Mouse (Mus musculus) MEL (cell line): ENCODE data around the gene Mpp6.

ENCODE experiments used
- CHD1 ChIP-seq: IDR thresholded peaks from 2 replicates; pipeline ENCODE4 v1.6.1; 2012; ENCODE audit warnings: low read depth, mild to moderate bottlenecking, inconsistent platforms, low read length, improper control_type of control experiment
- CTCF ChIP-seq, 3 experiments: IDR thresholded peaks in 2 of 3; conservative IDR thresholded peaks in 1 of 3; 2 replicates each; pipeline ENCODE4 v1.5.1; 2011 to 2012; ENCODE audit warnings: low read length in 3 of 3, low read depth in 2 of 3, mild to moderate bottlenecking in 2 of 3, improper control_type of control experiment in 1 of 3, inconsistent platforms in 1 of 3, mixed read lengths in 1 of 3, moderate library complexity in 1 of 3; ENCODE audit not compliant: control insufficient read depth in 1 of 3, insufficient read depth in 1 of 3, poor library complexity in 1 of 3, severe bottlenecking in 1 of 3
- E2F4 ChIP-seq: IDR thresholded peaks from 2 replicates; pipeline ENCODE4 v1.6.1; 2011; ENCODE audit warnings: low read depth, low read length, improper control_type of control experiment, borderline replicate concordance
- ELF1 ChIP-seq: IDR thresholded peaks from 2 replicates; pipeline ENCODE4 v1.6.1; 2014; ENCODE audit warnings: low read depth, mild to moderate bottlenecking, inconsistent platforms, low read length, improper control_type of control experiment, moderate library complexity
- EP300 ChIP-seq, 2 experiments: IDR thresholded peaks; 2 replicates each; pipeline ENCODE4 v1.6.1; 2011; ENCODE audit warnings: improper control_type of control experiment in 2 of 2, low read length in 2 of 2, low read depth in 1 of 2, mild to moderate bottlenecking in 1 of 2
- GABPA ChIP-seq: IDR thresholded peaks from 2 replicates; pipeline ENCODE4 v1.6.1; 2012; ENCODE audit warnings: low read depth, mild to moderate bottlenecking, inconsistent platforms, low read length, improper control_type of control experiment, moderate library complexity
- MAX ChIP-seq: IDR thresholded peaks from 2 replicates; pipeline ENCODE4 v1.6.1; 2011; ENCODE audit warnings: low read length, improper control_type of control experiment
- MAZ ChIP-seq: IDR thresholded peaks from 2 replicates; pipeline ENCODE4 v1.6.1; 2012; ENCODE audit warnings: low read depth, mild to moderate bottlenecking, inconsistent platforms, low read length, improper control_type of control experiment
- NELFE ChIP-seq: IDR thresholded peaks from 2 replicates; pipeline ENCODE4 v1.6.1; 2011; ENCODE audit warnings: low read depth, low read length, improper control_type of control experiment
- POLR2A ChIP-seq, 2 experiments: IDR thresholded peaks; 2 replicates each; pipeline ENCODE4 v1.6.1; 2011 to 2012; ENCODE audit warnings: low read length in 2 of 2, mild to moderate bottlenecking in 2 of 2, control low read depth in 1 of 2, improper control_type of control experiment in 1 of 2, low read depth in 1 of 2, moderate library complexity in 1 of 2; ENCODE audit not compliant: control insufficient read depth in 1 of 2, insufficient read depth in 1 of 2, poor library complexity in 1 of 2
- POLR2AphosphoS5 ChIP-seq: IDR thresholded peaks from 2 replicates; pipeline ENCODE4 v1.6.1; 2012; ENCODE audit warnings: low read depth, borderline replicate concordance, mild to moderate bottlenecking, inconsistent platforms, low read length, moderate library complexity, mixed read lengths
- SMC3 ChIP-seq: IDR thresholded peaks from 2 replicates; pipeline ENCODE4 v1.6.1; 2011; ENCODE audit warnings: low read depth, low read length, improper control_type of control experiment

- no peak for TF ChIP-seq CTCF (IDR thresholded peaks at IDR 0.05 in 2 of 3, conservative IDR thresholded peaks at IDR 0.05 in 1 of 3; ENCODE audit: control insufficient read depth in 1 of 3, insufficient read depth in 1 of 3, low read depth in 2 of 3, low read length in 3 of 3, poor library complexity in 1 of 3, severe bottlenecking in 1 of 3)
- no peak for TF ChIP-seq SMC3
- no peak for TF ChIP-seq NELFE
- TF ChIP-seq POLR2A (IDR thresholded peaks at IDR 0.05; ENCODE audit: control insufficient read depth in 1 of 2, insufficient read depth in 1 of 2, low read depth in 1 of 2, low read length in 2 of 2, poor library complexity in 1 of 2), result no peak
- TF ChIP-seq GABPA, result no peak
- TF ChIP-seq ELF1, result no peak
- no peak for TF ChIP-seq EP300 (IDR thresholded peaks at IDR 0.05; ENCODE audit: low read depth in 1 of 2, low read length in 2 of 2)
- no peak for TF ChIP-seq MAZ
- no peak for TF ChIP-seq E2F4
- no peak for TF ChIP-seq MAX
- no peak for TF ChIP-seq POLR2AphosphoS5
- TF ChIP-seq CHD1, result no peak
Measured at GRCm38 (mm10) chr6:50168821-50169220, 58.8 kb downstream of the Mpp6 start.
